Mouse (Mus musculus): ENCODE measurements around the gene Ero1lb. TPM values are rescaled to one million over a fixed set of nuclear protein-coding genes. Genes with fewer than 3 reads are reported as not detected.
A peak's percentile ranks its signal among the peaks of the same experiment; 100 is the strongest.

Ero1lb gene
- polyA plus RNA-seq (2014; fragmentation: Nextera tagmentation; extraction: Ambion mirVana), result 5.3 and 6.4 TPM in 2 replicates

GRCm38 (mm10) chr13:12565621-12566390, at the start of gene Ero1lb:
Gene Ero1lb (plus strand): TSS chr13:12565874.
- Histone ChIP-seq H3K4me3 (ENCODE audit: low read depth, low read length) (peak within 1 kb of the TSS; percentile 82), H3K9me3 (ENCODE audit: control insufficient read depth, low read length) (no peaks in the 10 kb centered on the region), H3K27ac (replicated peaks; ENCODE audit: low read depth, low read length) (no peak within 1 kb of the TSS), H3K36me3 (ENCODE audit: control insufficient read depth, insufficient read depth, low read length) (no peaks in the 10 kb centered on the region), H3K4me1 (ENCODE audit: control insufficient read depth, insufficient read depth, low read length) (no peaks in the 10 kb centered on the region), H3K9ac (ENCODE audit: low read depth, low read length) (peak within 1 kb of the TSS; percentile 73), H3K4me2 (ENCODE audit: low read depth, low read length) (peak within 1 kb of the TSS; percentile 89), H3K27me3 (replicated peaks; ENCODE audit: control insufficient read depth, insufficient read depth, low read length) (0 out of 2 replicates have a peak, but pooled peaks cover 3% of the 10 kb centered on the region)
- ATAC-seq (ENCODE audit: low read depth) (peak; percentile 99), DNase-seq (ENCODE audit: low spot score) (peak; percentile 99)
- 0% methylated on average over 46 of the region's 73 CpGs for WGBS

DNA sequence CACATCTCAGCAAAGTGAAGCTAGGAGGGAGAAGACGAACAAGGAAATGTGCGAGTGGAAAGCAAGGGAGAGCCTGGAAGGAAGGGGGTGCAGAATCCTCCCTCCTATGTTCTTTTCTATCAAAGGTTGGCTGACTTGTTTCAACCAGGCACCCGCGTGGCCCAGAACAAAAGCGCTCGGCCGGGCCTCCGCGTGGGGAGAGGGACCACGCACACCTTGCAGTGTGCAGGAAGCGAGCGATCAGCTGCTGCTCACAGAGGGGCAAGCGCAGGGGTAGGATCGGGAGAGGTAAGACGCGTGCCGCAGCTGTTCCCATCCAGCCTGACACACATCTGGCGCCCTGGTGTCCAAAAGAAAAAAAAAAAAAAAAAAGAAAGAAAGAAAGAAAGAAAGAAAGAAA, 46.3 kb upstream of the Ero1lb start:
- ATAC-seq (ENCODE audit: low read depth), result no peak

GRCm38 (mm10) chr13:12519955-12520584, 45.6 kb upstream of the Ero1lb start, which contains the start of gene Edaradd:
Gene Edaradd (minus strand): TSS chr13:12520438.
- peak; percentile 88 for DNase-seq (ENCODE audit: low spot score)
- Histone ChIP-seq H3K9me3 (ENCODE audit: control insufficient read depth, low read length) (no peaks in the 10 kb centered on the region), H3K4me2 (ENCODE audit: low read depth, low read length) (peak within 1 kb of the TSS; percentile 95), H3K4me1 (ENCODE audit: control insufficient read depth, insufficient read depth, low read length) (no peaks in the 10 kb centered on the region), H3K4me3 (ENCODE audit: low read depth, low read length) (peak within 1 kb of the TSS; percentile 58), H3K9ac (ENCODE audit: low read depth, low read length) (peak within 1 kb of the TSS; percentile 68), H3K36me3 (ENCODE audit: control insufficient read depth, insufficient read depth, low read length) (no peaks in the 10 kb centered on the region), H3K27ac (replicated peaks; ENCODE audit: low read depth, low read length) (peak within 1 kb of the TSS; percentile 54), H3K27me3 (replicated peaks; ENCODE audit: control insufficient read depth, insufficient read depth, low read length) (no peaks in the 10 kb centered on the region)
- under 1% methylated on average over 35 of the region's 35 CpGs for WGBS
- peak; percentile 89 for ATAC-seq (ENCODE audit: low read depth)

More for the DNA sequence above, 46.3 kb upstream of the Ero1lb start:
- Histone ChIP-seq H3K9ac (ENCODE audit: low read depth, low read length) (peak overlapping the region; percentile 68), H3K27ac (replicated peaks; ENCODE audit: low read depth, low read length) (no peak overlapping the region), H3K4me3 (ENCODE audit: low read depth, low read length) (peak overlapping the region; percentile 58), H3K9me3 (ENCODE audit: control insufficient read depth, low read length) (no peaks in the 10 kb centered on the region), H3K27me3 (replicated peaks; ENCODE audit: control insufficient read depth, insufficient read depth, low read length) (no peaks in the 10 kb centered on the region), H3K4me1 (ENCODE audit: control insufficient read depth, insufficient read depth, low read length) (no peaks in the 10 kb centered on the region), H3K4me2 (ENCODE audit: low read depth, low read length) (peak overlapping the region; percentile 95), H3K36me3 (ENCODE audit: control insufficient read depth, insufficient read depth, low read length) (no peaks in the 10 kb centered on the region)
- peak; percentile 47 for DNase-seq (ENCODE audit: low spot score)
- 4% methylated on average over 18 of the region's 18 CpGs for WGBS

DNA sequence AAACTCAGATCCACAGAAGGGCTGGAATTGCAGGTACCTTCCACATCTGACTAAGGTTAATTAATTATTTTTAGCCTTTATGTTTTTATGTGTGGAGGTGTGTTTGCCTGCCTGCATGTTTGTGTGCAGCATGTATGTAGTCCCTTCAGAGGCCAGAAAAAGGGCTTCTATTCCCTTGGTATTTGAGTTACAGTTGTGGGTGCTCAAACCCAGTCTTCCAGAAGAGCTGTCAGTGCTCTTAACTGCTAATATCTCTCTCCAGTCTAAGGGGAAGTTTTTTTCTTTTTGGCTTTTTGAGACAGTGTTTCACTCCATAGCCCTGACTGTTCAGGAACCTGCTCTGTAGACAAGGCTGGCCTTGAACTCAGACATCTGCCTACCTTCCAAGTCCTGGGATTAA, 43.3 kb upstream of the Ero1lb start:
- H3K27ac ChIP-seq (replicated peaks; ENCODE audit: low read depth, low read length), result no peak overlapping the region
- H3K4me1 ChIP-seq (ENCODE audit: control insufficient read depth, insufficient read depth, low read length), result no peaks in the 10 kb centered on the region
- no peaks in the 10 kb centered on the region for H3K9me3 ChIP-seq (ENCODE audit: control insufficient read depth, low read length)
- DNase-seq (ENCODE audit: low spot score) (no peak), ATAC-seq (ENCODE audit: low read depth) (no peak)
- H3K27me3 ChIP-seq (replicated peaks; ENCODE audit: control insufficient read depth, insufficient read depth, low read length), result no peaks in the 10 kb centered on the region
- no peak overlapping the region for H3K4me3 ChIP-seq (ENCODE audit: low read depth, low read length)
- H3K4me2 ChIP-seq (ENCODE audit: low read depth, low read length), result no peak overlapping the region
- H3K9ac ChIP-seq (ENCODE audit: low read depth, low read length), result no peak overlapping the region
- no peaks in the 10 kb centered on the region for H3K36me3 ChIP-seq (ENCODE audit: control insufficient read depth, insufficient read depth, low read length)

GRCm38 (mm10) chr13:12525678-12526077, 40.0 kb upstream of the Ero1lb start:
- no peak for DNase-seq (ENCODE audit: low spot score)
- H3K9me3 ChIP-seq (ENCODE audit: control insufficient read depth, low read length), result no peaks in the 10 kb centered on the region
- no peaks in the 10 kb centered on the region for H3K4me1 ChIP-seq (ENCODE audit: control insufficient read depth, insufficient read depth, low read length)
- H3K36me3 ChIP-seq (ENCODE audit: control insufficient read depth, insufficient read depth, low read length), result no peaks in the 10 kb centered on the region
- H3K9ac ChIP-seq (ENCODE audit: low read depth, low read length), result no peak overlapping the region
- WGBS, result 91% methylated on average over 4 of the region's 4 CpGs
- no peak overlapping the region for H3K4me2 ChIP-seq (ENCODE audit: low read depth, low read length)
- H3K27me3 ChIP-seq (replicated peaks; ENCODE audit: control insufficient read depth, insufficient read depth, low read length), result no peaks in the 10 kb centered on the region
- H3K4me3 ChIP-seq (ENCODE audit: low read depth, low read length), result no peak overlapping the region
- H3K27ac ChIP-seq (replicated peaks; ENCODE audit: low read depth, low read length), result no peak overlapping the region
- no peak for ATAC-seq (ENCODE audit: low read depth)

- 69% methylated on average over 3 of the region's 3 CpGs for WGBS
- no peaks in the 10 kb centered on the region for H3K36me3 ChIP-seq (ENCODE audit: control insufficient read depth, insufficient read depth, low read length)
- no peak overlapping the region for H3K4me2 ChIP-seq (ENCODE audit: low read depth, low read length)
- no peak overlapping the region for H3K4me3 ChIP-seq (ENCODE audit: low read depth, low read length)
- ATAC-seq (ENCODE audit: low read depth) (no peak), DNase-seq (ENCODE audit: low spot score) (no peak)
- H3K27me3 ChIP-seq (replicated peaks; ENCODE audit: control insufficient read depth, insufficient read depth, low read length), result no peaks in the 10 kb centered on the region
- no peak overlapping the region for H3K27ac ChIP-seq (replicated peaks; ENCODE audit: low read depth, low read length)
- no peaks in the 10 kb centered on the region for H3K4me1 ChIP-seq (ENCODE audit: control insufficient read depth, insufficient read depth, low read length)
- 0 out of 2 replicates have a peak, but pooled peaks cover 3% of the 10 kb centered on the region for H3K9me3 ChIP-seq (ENCODE audit: control insufficient read depth, low read length)
- no peak overlapping the region for H3K9ac ChIP-seq (ENCODE audit: low read depth, low read length)
These were observed 31.0 kb upstream of the Ero1lb start for GRCm38 (mm10) chr13:12534628-12535027.

GRCm38 (mm10) chr13:12537971-12538370, 27.7 kb upstream of the Ero1lb start:
- Histone ChIP-seq H3K4me1 (ENCODE audit: control insufficient read depth, insufficient read depth, low read length) (peaks cover 6% of the 10 kb centered on the region), H3K9me3 (ENCODE audit: control insufficient read depth, low read length) (0 out of 2 replicates have a peak, but pooled peaks cover 3% of the 10 kb centered on the region), H3K36me3 (ENCODE audit: control insufficient read depth, insufficient read depth, low read length) (no peaks in the 10 kb centered on the region), H3K27ac (replicated peaks; ENCODE audit: low read depth, low read length) (no peak overlapping the region), H3K4me3 (ENCODE audit: low read depth, low read length) (no peak overlapping the region), H3K9ac (ENCODE audit: low read depth, low read length) (no peak overlapping the region), H3K27me3 (replicated peaks; ENCODE audit: control insufficient read depth, insufficient read depth, low read length) (no peaks in the 10 kb centered on the region), H3K4me2 (ENCODE audit: low read depth, low read length) (no peak overlapping the region)
- DNase-seq (ENCODE audit: low spot score), result no peak
- WGBS, result 75% methylated on average over 6 of the region's 6 CpGs
- no peak for ATAC-seq (ENCODE audit: low read depth)

- Histone ChIP-seq H3K4me1 (ENCODE audit: control insufficient read depth, insufficient read depth, low read length) (peaks cover 6% of the 10 kb centered on the region), H3K36me3 (ENCODE audit: control insufficient read depth, insufficient read depth, low read length) (no peaks in the 10 kb centered on the region), H3K4me3 (ENCODE audit: low read depth, low read length) (no peak overlapping the region), H3K9me3 (ENCODE audit: control insufficient read depth, low read length) (0 out of 2 replicates have a peak, but pooled peaks cover 3% of the 10 kb centered on the region), H3K27ac (replicated peaks; ENCODE audit: low read depth, low read length) (no peak overlapping the region), H3K27me3 (replicated peaks; ENCODE audit: control insufficient read depth, insufficient read depth, low read length) (no peaks in the 10 kb centered on the region), H3K9ac (ENCODE audit: low read depth, low read length) (no peak overlapping the region), H3K4me2 (ENCODE audit: low read depth, low read length) (no peak overlapping the region)
- 33% methylated on average over 11 of the region's 11 CpGs for WGBS
- DNase-seq (ENCODE audit: low spot score) (no peak), ATAC-seq (ENCODE audit: low read depth) (no peak)
These were observed 26.0 kb upstream of the Ero1lb start for GRCm38 (mm10) chr13:12539716-12540115.
